Mouse (Mus musculus) heart, adult 10 weeks (tissue): ENCODE results near the gene Cad. TPM values are rescaled to one million over a fixed set of nuclear protein-coding genes. Genes with fewer than 3 reads are reported as not detected.

Source experiments
- polyA plus RNA-seq: library from polyadenylated mRNA; stranded (reverse); fragments of 350-450 nt; fragmentation: Illumina TruSeq; extraction: RNeasy Lipid Tissue Mini Kit (QIAGEN cat#74804); gene quantifications from one replicate; pipeline ENCODE4 v1.2.3, GENCODE M21; 2014; ENCODE audit warnings: low read depth, low replicate concordance

Gene Cad
- 12.7 TPM for polyA plus RNA-seq

GRCm38 (mm10) chr5:31054261-31055215 lies at the start of gene Cad:
Gene Cad (plus strand): TSS chr5:31054780.

GRCm38 (mm10) chr5:31047848-31048762 lies 6.5 kb upstream of the Cad start, which contains the start of gene Atraid:
Gene Atraid (plus strand): TSS chr5:31048312.

GRCm38 (mm10) chr5:31048763-31049641 lies 5.6 kb upstream of the Cad start, which contains the start of gene Slc5a6:
Gene Slc5a6 (minus strand): TSS chr5:31048924.

GRCm38 (mm10) chr5:31105814-31106335 lies 51.3 kb downstream of the Cad start, which contains the start of gene Dnajc5g:
Gene Dnajc5g (plus strand): TSS chr5:31106285.

GRCm38 (mm10) chr5:31108000-31108490 lies 53.5 kb downstream of the Cad start, which contains the start of gene Slc30a3:
Gene Slc30a3 (minus strand): TSS chr5:31108237.

GRCm38 (mm10) chr5:31116354-31116753 lies 61.8 kb downstream of the Cad start, which contains the start of gene Trim54:
Gene Trim54 (plus strand): TSS chr5:31116712.

Other genes with a start within 250 kb of the Cad start
- 45.6 TPM for gene Mapre3, start 240.1 kb upstream of the Cad start, polyA plus RNA-seq
- gene Tmem214, start 186.8 kb upstream of the Cad start, polyA plus RNA-seq = 39.4 TPM
- gene Agbl5, start 166.1 kb upstream of the Cad start, polyA plus RNA-seq = 4.8 TPM
- 169 TPM for gene Ost4, start 147.0 kb upstream of the Cad start, polyA plus RNA-seq
- gene Emilin1, start 141.4 kb upstream of the Cad start, polyA plus RNA-seq = 27.9 TPM
- 33.0 TPM for gene Khk, start 133.3 kb upstream of the Cad start, polyA plus RNA-seq
- gene Cgref1, start 109.2 kb upstream of the Cad start, polyA plus RNA-seq = 1.3 TPM
- gene Preb, start 94.4 kb upstream of the Cad start, polyA plus RNA-seq = 91.3 TPM
- 2.1 TPM for gene Tcf23, start 86.1 kb upstream of the Cad start, polyA plus RNA-seq
- 83.6 TPM for gene Atraid, start 6.5 kb upstream of the Cad start, polyA plus RNA-seq
- 14.1 TPM for gene Slc5a6, start 5.9 kb upstream of the Cad start, polyA plus RNA-seq
- gene Dnajc5g, start 51.5 kb downstream of the Cad start, polyA plus RNA-seq = not detected
- not detected for gene Slc30a3, start 53.5 kb downstream of the Cad start, polyA plus RNA-seq
- gene Trim54, start 61.9 kb downstream of the Cad start, polyA plus RNA-seq = 266 TPM
- gene Ucn, start 84.0 kb downstream of the Cad start, polyA plus RNA-seq = not detected
- gene Mpv17, start 99.5 kb downstream of the Cad start, polyA plus RNA-seq = 118 TPM
- gene Gm29609, start 125.1 kb downstream of the Cad start, polyA plus RNA-seq = 1.3 TPM
- 43.8 TPM for gene Gtf3c2, start 125.4 kb downstream of the Cad start, polyA plus RNA-seq
- gene Snx17, start 138.4 kb downstream of the Cad start, polyA plus RNA-seq = 62.4 TPM
- gene Eif2b4, start 138.7 kb downstream of the Cad start, polyA plus RNA-seq = 48.9 TPM
- gene Zfp513, start 147.5 kb downstream of the Cad start, polyA plus RNA-seq = 10.8 TPM
- 53.4 TPM for gene Ppm1g, start 165.9 kb downstream of the Cad start, polyA plus RNA-seq
- 106 TPM for gene Nrbp1, start 186.1 kb downstream of the Cad start, polyA plus RNA-seq
- not detected for gene Gm9970, start 186.5 kb downstream of the Cad start, polyA plus RNA-seq
- 3.0 TPM for gene Krtcap3, start 196.9 kb downstream of the Cad start, polyA plus RNA-seq
- 35.3 TPM for gene Ift172, start 236.3 kb downstream of the Cad start, polyA plus RNA-seq
- 7.4 TPM for gene Fndc4, start 241.3 kb downstream of the Cad start, polyA plus RNA-seq
- gene Gckr, start 242.7 kb downstream of the Cad start, polyA plus RNA-seq = not detected